Mouse (Mus musculus): ENCODE data around the gene Pphln1.

The Pphln1 gene

DNA sequence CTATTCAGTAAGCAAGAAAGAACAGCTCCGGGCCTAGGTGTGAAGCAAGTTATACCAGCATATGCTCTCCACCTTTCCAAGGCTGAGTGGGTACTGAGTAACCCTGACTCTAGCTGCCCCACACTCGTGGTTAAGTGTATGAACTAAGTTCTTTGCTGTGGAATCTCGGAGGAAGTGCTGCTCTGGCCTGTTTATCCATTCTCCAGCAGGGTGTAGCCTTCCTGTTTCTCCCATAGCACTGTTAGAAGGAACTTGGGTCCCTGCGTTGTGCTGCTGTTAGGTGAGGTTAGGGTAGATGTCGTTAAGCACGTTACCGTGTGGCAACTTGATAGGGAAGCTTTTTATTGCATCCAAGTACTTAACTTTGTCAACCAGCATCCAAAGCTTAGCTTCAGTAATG is 96.5 kb downstream of the Pphln1 start:
- in situ Hi-C loops (cut with MboI; ENCODE audit: low sequenced_read_pairs) = no loop called here

DNA sequence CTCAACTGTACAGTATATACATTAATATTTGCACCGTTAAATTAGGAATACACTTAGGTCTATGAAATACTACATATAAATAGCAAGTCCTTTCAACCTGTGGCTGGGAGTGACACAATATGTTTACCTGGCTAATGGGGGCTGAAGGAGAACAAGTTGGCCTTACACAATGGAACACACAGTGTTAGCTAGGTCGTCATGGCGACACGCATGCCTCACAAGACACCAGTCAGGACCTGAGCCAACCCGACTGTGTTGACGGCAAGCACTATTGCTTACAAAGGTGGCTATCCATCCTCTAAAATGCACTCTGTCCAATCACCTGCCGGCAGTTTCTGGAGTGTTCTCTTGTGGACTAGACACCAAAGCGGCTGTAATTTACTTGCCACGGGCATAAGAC is 101.7 kb downstream of the Pphln1 start:
- in situ Hi-C loops (cut with MboI; ENCODE audit: low sequenced_read_pairs) = no loop called here

DNA sequence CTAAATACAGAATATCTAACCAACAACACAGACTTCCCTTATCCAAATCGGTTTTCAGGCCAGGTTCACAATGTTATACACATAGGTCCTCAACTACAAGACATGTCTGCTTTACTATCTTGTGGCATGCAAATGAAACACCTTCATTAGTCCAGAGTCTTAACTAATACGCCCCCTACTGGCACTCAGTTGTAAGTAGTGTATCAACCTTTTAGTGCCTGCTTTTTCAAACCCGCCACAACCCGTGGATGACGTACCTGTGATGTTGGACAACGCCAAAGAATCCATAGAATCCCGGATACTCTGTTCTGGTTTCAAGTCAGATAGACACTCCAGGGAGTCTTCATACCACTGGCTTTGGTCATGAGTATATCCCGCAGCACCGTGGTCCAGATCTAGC is 104.6 kb downstream of the Pphln1 start:
- in situ Hi-C loops (cut with MboI; ENCODE audit: low sequenced_read_pairs) = no loop called here

DNA sequence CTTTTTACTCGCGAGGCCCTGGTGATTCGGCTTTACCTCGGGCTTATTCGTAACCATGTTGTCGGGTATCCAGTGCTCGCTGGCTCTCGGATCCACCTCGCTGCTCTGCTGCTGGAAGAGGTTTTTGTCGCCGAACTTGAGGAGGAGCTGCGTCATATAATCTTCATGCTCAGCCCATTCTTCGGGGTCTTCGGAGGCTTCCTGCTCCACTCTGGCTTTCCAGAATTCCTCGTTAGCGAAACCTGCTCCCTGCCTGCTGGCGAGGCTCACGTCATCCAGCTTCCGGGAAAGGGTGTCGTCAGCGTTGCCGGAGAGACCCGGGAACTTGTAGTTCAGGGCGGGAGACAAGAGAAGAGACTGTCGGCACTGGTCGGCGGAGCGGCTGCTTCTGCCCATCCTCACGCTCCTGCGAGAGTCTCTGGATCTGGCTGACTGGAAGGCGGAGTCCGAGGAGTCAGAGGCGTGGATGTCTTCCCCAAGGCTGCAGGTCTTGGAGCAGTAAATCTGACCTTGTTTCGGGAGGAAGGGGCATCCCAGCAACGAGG is 105.1 kb downstream of the Pphln1 start:
- in situ Hi-C loops (cut with MboI; ENCODE audit: low sequenced_read_pairs) = no loop called here

DNA sequence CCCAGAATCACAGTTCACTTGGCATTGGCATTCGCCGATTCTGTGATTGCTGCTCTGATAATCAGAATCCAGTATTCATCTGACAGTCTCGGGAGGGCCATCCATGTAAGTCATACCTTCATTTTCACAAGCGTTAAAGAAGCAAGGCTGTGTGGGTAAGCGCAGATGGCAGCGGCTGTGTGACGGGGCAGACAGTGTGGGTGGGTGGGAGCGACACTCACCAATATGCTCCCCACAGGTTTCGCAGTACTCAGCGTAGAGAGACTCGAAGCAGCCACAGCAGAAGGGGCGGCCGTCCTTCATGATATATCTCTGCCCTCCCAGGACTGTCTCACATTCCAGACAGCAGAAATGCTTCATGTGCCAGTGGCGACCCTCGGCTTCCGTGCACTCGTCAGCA is 106.7 kb downstream of the Pphln1 start:
- in situ Hi-C loops (cut with MboI; ENCODE audit: low sequenced_read_pairs) = no loop called here

DNA sequence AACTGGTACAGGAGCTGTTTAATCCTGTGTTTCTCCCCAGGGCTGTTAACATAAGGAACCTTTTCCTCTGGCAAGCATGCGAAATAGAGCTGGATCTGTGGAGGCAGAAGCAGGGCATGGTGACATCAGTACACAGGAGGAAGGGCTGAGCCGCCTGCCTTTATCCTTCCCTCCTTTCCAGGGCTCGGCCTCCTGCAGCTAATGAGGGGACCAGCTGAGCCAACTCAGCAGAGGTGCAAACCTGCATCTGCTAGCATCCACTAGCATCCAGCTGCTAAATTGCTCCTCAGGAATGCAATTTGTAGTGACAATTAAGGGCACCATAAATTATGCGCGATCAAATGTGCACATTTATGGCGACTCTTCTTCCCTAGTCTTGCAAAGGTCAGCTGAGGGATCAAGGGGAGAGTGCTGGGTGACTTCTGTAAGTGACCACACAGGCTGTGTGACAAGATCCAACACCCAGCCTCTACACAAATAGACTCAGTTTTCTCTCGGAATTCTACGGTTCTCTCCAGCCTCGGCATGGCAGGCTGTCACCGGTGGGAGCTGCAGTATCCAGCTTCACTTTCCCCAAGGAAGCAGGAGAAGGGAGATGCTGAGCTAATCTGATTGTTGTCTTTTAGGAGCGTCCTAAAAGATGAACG is 112.7 kb downstream of the Pphln1 start:
- in situ Hi-C loops (cut with MboI; ENCODE audit: low sequenced_read_pairs) = no loop called here

DNA sequence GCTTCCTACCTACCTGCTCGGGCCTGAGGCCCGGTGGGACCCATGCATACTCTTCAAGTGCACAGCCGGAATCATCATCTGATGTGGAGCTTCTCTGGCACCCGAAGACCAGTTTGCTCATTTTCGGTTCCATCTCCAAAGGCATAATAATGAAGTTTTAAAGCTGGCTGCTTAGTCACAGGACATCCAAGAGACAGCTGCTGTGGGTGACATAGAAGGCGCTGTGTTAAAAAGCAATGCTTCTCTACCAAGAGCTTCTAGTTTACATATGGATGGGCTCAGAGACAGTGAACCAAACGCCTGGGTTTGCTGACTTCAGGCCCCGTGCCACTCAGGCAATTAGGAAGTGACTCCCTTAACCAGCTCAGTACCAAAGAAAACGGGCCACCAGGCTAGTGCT is 114.3 kb downstream of the Pphln1 start:
- in situ Hi-C loops (cut with MboI; ENCODE audit: low sequenced_read_pairs) = no loop called here

DNA sequence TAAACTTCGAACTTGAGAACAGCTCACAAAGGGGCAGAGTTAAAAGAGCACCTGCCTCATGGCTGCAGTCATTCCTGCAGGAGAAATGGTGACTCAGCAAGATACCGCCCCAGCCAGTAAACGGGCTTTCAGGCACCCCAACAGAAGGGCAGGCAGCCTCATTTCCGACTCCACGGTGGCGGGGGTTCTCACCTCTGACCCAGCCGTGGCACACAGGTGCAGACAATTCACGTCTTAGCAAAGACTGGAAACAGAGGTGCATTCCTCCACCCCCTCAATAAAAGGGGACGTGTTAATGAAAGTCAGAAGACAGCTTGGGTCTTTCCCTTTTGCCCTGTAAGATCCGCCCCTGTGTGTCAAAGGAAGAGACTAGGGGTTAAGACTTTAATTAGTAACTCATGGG is 115.8 kb downstream of the Pphln1 start:
- in situ Hi-C loops (cut with MboI; ENCODE audit: low sequenced_read_pairs) = no loop called here

DNA sequence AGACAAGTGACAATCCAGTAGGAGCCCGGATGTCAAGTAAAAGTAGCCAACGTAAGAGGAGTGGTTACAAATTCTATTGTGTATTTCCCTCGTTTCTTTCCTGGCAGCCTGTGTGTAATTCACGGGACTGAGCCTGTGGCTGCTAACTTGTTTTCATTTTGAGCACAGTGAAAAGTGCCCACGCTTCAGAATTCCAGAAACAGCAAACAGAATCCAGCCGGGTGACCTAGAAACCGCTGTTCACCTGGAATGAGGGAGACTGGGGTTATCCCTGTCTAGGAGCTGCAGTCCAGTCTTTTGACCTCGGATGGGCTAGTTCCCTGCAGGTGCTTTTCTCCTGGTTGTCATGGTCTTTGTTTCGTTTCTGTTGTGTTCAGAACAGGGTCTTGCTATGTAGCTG is 117.2 kb downstream of the Pphln1 start:
- in situ Hi-C loops (cut with MboI; ENCODE audit: low sequenced_read_pairs) = no loop called here

DNA sequence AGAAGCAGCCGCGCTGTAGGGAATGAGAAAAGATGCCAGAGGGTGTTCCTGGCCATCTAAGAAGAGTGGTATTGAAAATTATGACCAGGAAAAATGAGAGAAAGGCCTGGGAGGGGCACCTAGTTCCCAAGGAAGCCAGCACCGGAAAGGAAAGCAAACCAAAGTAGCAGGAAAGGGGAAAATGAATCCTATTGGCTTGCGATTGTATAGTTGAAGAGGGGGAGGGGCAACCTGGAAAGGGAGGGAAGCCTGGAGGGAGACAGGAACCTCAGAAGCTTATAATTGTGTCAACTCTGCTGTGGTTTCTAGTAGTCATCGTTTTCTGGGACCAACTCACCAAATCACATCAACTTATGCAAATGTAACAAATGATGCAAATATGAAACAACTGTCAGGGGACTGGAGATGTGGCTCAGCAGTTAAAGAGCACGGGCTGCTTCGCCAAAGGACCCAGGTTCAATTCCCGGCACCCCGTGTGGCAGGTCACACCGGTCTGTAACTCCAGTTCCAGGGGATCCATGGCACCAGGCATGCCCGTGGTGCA is 118.9 kb downstream of the Pphln1 start:
- in situ Hi-C loops (cut with MboI; ENCODE audit: low sequenced_read_pairs) = no loop called here

DNA sequence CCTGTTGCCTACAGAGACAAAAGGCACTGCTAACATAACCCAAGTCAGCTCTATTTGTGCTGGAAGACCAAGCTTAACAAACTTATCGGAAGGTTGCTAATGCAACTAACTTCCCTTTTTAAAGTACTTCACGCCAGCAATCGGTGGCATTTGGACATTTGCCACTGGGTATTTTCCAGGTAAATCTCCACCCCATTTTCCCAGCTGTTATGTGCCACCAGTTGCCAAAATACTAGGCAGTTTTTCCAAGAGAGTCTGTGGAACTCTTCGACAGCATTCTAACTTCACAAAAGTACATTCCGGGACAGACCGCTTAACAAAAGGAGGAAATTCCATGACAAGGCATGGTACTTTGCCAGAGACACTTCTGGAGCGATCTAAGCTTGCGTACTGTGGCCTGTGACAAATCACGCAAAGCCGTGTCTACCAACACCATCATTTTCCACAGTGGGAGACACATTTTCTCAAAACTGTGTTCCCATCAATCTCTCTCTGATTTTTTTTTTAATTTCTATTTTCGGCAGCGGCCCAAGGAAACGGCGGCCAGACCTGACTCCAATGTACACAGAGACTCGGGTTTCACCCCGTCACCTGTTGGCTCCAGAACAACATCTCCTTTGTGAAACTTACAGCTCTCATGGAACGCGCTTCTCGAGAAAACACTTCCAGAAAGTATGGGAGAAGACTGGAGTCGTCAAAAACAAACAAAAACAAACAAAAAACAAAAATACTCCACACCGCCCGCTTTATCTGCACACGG is 120.2 kb downstream of the Pphln1 start:
- in situ Hi-C loops (cut with MboI; ENCODE audit: low sequenced_read_pairs) = no loop called here

DNA sequence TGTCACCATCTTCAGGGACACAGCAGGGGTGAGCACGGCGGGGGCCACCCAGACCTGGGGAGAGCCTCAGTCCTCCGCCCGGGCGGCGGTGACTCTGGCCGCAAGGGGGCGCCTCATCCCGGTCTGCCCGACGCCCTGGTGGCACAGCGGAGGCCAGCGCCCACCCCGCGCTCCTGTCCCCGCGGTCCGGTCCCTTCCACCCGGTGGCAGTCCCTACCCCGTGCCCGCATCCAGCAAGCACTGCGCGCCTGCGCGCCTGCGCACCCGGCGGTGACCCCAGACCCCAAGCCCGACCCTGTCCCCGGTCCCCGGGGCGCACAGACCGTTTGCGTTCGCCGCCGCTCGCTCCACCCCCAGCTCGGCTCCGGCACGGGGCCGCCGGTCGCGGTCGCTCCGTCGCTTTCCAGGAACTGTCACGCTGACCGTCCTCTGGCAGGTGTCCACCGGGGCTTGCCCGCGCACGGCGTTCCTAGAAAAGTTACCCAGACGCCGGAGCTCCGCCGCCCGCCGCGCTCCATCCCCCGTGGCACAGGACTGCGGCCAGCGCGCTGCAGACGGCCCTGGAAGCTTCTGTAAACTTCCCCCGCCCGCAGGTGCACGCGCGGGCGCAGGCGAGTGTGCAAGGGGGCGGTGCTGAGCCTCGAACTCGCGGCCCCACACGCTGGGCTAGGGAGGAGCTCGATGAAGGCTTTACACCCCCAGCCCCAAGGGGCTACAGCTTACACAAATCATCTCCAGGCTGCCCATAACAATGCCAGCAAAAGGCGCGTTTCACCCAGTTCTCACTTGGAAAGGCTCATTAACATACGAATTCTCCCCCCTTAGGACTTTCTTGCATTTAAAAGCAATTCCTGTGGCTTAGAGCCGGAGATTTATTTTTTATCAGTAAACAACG is 121.0 kb downstream of the Pphln1 start:
- in situ Hi-C loops (cut with MboI; ENCODE audit: low sequenced_read_pairs) = no loop called here

DNA sequence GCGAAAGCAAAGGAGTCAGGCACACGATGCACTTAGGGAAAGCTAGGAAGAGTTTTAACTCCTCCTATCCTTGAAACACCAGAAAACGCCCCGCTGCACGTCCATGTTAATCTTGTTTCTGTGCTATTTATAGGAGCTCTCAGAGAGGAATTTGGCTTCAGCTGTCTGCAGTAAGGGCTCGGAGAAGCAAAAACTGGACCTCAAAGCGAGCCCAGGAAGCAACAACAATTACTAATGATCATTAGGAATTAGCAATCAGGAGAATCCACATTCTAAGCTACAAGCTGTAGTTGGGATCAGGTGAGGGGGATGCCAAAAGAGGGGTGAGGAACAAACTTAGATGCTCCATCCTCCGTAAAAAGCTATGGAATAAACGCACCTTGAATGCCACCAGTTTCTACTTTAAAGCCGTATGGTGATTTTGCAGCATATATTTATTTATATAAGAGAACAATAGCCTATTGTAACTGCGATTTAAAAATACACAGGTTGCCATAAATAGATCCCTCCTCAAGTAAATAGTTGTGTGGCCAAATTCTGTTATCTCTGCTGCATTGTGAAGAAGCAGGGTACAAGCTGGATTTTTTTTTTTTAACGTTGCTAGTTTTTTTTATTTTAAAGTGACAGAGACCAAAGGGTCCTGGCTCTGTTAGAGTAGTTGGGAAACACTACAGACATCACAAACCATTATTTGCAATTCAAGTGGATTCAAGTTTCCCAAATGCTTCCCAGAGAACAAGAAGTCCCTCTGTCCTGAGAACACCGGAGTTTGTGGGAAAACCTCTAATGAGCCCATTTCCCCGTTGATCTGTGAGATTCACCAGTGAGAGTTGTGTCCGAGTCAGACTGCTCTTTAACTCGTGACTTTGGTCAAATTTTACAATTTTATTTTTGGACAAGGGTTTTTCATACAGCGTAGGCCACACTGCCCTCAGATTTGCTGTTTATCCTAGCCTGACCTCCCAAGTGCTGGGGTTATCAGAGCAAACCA is 122.0 kb downstream of the Pphln1 start:
- in situ Hi-C loops (cut with MboI; ENCODE audit: low sequenced_read_pairs) = no loop called here

DNA sequence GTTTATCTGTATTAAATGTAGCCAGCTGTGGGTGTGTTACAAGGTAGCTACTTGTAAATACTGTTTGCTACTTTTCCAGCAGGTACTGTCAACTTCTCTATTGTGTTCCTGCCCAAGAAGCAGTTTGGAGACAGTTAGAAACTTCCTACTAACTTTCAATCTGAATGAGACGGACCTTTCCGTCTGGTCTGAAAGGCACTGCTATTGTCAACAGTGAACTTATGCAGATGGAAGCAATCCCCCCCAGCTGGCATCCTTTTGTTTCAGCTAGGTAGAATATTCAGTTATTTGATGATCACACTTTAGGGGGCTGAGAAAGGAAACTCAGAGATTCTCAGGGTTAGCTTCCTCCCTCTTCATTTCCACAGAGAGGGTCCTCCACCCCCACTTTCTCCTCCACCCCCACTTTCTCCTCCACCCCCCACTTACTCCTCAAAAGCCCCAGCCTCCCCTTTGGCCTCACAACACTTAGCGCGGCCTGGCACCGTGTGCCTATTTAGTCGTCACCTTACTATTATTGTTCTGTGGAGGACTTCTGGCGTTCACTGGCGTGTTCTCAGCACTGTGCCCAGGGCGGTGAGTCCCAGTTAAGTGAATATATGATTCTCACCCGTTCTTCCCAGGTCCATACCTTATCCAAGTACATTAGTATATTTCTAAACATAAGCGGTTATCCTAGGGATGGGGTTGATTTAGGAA is 123.1 kb downstream of the Pphln1 start:
- in situ Hi-C loops (cut with MboI; ENCODE audit: low sequenced_read_pairs) = no loop called here

DNA sequence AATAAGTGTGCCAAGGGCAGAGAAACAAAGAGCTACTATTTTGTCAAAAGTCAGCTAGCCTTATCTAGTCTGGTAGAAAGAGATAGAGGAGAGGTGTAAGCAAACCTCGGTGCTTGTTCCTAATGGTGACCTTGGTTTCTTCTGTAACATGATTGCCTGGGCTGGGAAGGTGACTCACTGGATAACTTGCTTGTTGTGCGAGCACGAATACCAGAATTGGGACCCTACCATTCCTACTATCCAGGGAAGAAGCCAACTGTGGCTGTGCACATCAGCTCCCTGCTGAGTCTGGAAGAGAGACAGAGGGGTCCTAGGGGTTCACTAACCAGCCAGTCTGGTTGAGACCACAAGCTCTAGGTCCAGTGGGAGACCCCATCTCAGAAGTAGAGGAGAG is 123.6 kb downstream of the Pphln1 start:
- in situ Hi-C loops (cut with MboI; ENCODE audit: low sequenced_read_pairs) = no loop called here

DNA sequence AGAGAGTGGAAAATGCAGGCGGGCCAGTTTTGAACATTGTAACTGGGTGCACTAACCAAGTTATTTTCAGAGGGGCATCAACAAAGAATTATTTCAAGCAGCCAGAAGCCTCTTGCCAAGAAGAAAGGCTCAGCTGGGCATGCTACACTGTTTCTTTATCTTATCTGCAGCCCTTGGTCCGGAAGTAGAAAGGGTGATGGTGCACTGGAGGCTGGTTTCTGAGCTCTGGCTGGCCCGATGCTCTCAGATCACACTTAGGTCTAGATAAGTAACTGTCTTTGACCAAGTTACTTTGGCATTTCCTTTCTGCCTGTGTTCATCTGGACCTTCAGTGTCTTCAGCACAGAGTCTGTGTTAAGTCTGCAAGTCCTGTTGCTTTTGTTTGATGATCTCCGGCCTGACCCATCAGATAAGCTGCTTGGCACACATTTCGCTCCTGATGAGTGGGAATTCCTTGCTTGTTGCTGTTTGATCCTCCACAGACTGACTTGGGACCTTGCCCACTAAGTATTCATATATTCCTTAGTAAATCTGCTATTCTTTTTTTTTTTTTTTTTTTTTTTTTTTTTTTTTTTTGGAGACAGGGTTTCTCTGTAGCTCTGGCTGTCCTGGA is 127.3 kb downstream of the Pphln1 start:
- in situ Hi-C loops (cut with MboI; ENCODE audit: low sequenced_read_pairs) = no loop called here

DNA sequence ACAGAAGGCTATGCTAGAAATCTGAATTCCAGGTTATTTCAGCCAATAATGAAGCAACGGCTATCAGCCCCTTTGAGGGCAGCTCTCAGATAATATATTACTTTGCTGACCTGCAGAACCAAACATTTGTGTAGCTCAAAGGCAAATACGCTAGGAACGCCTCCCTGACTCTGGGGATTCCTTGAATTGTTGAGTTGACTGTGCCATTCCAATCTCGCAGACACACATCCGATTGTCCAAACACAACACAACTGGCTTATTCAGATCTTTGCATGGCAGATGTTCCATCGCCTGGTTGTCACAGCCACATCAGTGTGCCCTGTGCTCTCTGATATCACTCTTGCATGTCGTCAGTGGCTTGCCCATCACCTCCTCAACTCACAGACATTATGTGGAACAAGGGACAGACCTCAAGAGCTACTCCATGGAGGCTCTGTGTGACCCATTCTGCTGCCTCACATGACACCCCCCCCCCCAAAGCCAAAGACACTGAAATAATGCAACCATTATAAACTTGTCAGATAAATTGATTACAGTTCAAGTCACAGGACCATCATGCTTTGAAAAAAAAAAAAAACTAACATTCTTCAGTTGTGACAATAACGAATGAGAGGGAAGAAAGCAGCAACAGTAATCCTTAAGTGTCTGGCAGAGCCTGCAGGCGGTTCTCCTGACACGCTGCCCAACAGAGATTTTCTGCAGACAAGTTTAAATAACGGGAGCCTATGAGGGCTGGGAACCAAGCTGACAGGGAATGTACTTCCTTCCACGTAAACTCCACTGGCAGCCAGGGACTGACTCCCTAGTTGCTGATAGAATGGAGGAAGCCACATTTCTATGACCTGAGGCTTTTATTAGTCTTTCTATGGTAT is 131.9 kb downstream of the Pphln1 start:
- in situ Hi-C loops (cut with MboI; ENCODE audit: low sequenced_read_pairs) = no loop called here

DNA sequence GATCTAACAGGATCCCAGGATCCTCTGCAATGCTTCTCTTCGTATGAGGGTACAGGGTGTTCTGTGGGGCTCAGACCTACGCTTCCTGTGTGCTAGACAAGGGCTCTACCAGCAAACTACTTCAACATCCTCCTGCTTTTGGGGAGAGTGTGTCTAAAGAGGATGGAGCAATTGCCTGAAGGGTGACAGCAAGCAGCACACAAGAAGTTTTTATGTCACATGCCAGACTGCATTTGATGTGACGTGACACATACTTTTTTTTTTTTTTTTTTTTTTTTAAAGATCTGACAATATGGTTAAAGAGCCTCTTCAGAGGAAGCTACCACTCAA is 132.5 kb downstream of the Pphln1 start:
- in situ Hi-C loops (cut with MboI; ENCODE audit: low sequenced_read_pairs) = no loop called here

All from CH12F3 (cell line).